Mouse (Mus musculus): Measurements from ENCODE around the gene Mrtfa.

Mrtfa gene

GRCm38 (mm10) chr15:81156453-81156852 is 34.1 kb downstream of the Mrtfa start:
- no peak for ATAC-seq (ENCODE audit: low TSS enrichment)

GRCm38 (mm10) chr15:81155845-81156244 is 34.7 kb downstream of the Mrtfa start:
- no peak for ATAC-seq (ENCODE audit: low TSS enrichment)

GRCm38 (mm10) chr15:81154846-81155624 is 35.5 kb downstream of the Mrtfa start:
- peak; percentile 47; the same call in 1 of the 2 replicates for ATAC-seq (ENCODE audit: low TSS enrichment)

- ATAC-seq (ENCODE audit: low TSS enrichment) = no peak
These were observed 48.5 kb downstream of the Mrtfa start for GRCm38 (mm10) chr15:81141956-81142576.

GRCm38 (mm10) chr15:81140004-81140403 is 50.6 kb downstream of the Mrtfa start:
- ATAC-seq (ENCODE audit: low TSS enrichment) = no peak

- ATAC-seq (ENCODE audit: low TSS enrichment) = no peak
These were observed 53.3 kb downstream of the Mrtfa start for GRCm38 (mm10) chr15:81137298-81137697.

- no peak for ATAC-seq (ENCODE audit: low TSS enrichment)
These were observed 56.8 kb downstream of the Mrtfa start for GRCm38 (mm10) chr15:81133781-81134180.

- no peak for ATAC-seq (ENCODE audit: low TSS enrichment)
These were observed 59.4 kb downstream of the Mrtfa start for GRCm38 (mm10) chr15:81131152-81131551.

- peak; percentile 47; the same call in 1 of the 2 replicates for ATAC-seq (ENCODE audit: low TSS enrichment)
These were observed 60.6 kb downstream of the Mrtfa start for GRCm38 (mm10) chr15:81129970-81130369.

GRCm38 (mm10) chr15:81128155-81128838 is 62.3 kb downstream of the Mrtfa start:
- peak; percentile 38; the same call in 1 of the 2 replicates for ATAC-seq (ENCODE audit: low TSS enrichment)

GRCm38 (mm10) chr15:81124282-81124681 is 66.3 kb downstream of the Mrtfa start:
- no peak for ATAC-seq (ENCODE audit: low TSS enrichment)

- no peak for ATAC-seq (ENCODE audit: low TSS enrichment)
These were observed 67.4 kb downstream of the Mrtfa start for GRCm38 (mm10) chr15:81123122-81123521.

- no peak for ATAC-seq (ENCODE audit: low TSS enrichment)
These were observed 68.0 kb downstream of the Mrtfa start for GRCm38 (mm10) chr15:81122535-81122934.

GRCm38 (mm10) chr15:81122078-81122477 is 68.5 kb downstream of the Mrtfa start:
- no peak for ATAC-seq (ENCODE audit: low TSS enrichment)

- ATAC-seq (ENCODE audit: low TSS enrichment) = no peak
These were observed 69.6 kb downstream of the Mrtfa start for GRCm38 (mm10) chr15:81120946-81121345.

GRCm38 (mm10) chr15:81120140-81120539 is 70.4 kb downstream of the Mrtfa start:
- ATAC-seq (ENCODE audit: low TSS enrichment) = no peak

GRCm38 (mm10) chr15:81118226-81118625 is 72.3 kb downstream of the Mrtfa start:
- no peak for ATAC-seq (ENCODE audit: low TSS enrichment)

- no peak for ATAC-seq (ENCODE audit: low TSS enrichment)
These were observed 78.0 kb downstream of the Mrtfa start for GRCm38 (mm10) chr15:81112589-81112988.

GRCm38 (mm10) chr15:81110315-81110714 is 80.2 kb downstream of the Mrtfa start:
- no peak for ATAC-seq (ENCODE audit: low TSS enrichment)

- peak; percentile 70 for ATAC-seq (ENCODE audit: low TSS enrichment)
These were observed 84.6 kb downstream of the Mrtfa start for GRCm38 (mm10) chr15:81105962-81106361.

GRCm38 (mm10) chr15:81104585-81105259 is 85.8 kb downstream of the Mrtfa start:
- ATAC-seq (ENCODE audit: low TSS enrichment) = peak; percentile 60

- no peak for ATAC-seq (ENCODE audit: low TSS enrichment)
These were observed 87.1 kb downstream of the Mrtfa start for GRCm38 (mm10) chr15:81103500-81103899.
